Mouse (Mus musculus) T-helper 17 cell (primary cell): ENCODE measurements around the gene Lman2l.

Experiments
- in situ Hi-C, 2 experiments: fragments of 300-600 bp; cut with MboI, MseI; formaldehyde crosslinking; loops; 1 replicate in 1 of 2; 2 replicates in 1 of 2; pipeline ENCODE4 v1.15.1; 2025; ENCODE audit warnings: high pct_unique_total_duplicates in 2 of 2

Lman2l gene

DNA sequence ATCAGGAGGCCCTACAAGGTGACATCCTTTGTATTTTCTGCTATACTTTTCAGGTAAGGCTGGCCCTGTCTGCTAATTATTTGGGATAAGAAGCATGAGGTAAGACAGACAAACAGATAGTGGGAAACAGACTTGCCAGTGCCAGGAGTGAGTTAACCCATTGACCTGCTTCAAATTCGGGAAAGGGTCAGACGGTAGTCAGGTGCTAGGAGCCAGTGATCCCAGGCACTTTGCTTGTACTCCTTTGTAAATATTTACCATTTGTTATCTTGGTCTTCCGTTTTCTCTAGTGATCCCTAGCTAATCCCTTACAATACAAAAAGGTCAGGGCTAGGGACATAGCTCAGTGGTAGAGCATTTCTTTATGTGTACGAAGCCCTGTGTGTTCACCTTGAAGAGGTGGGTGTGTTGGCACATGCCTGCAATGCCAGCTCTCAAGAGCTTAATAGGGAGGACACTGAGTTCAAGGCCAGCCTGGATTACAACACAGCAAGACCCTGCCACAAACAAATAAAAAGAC, 20.6 kb upstream of the Lman2l start:
- in situ Hi-C loops, result no loop called here

DNA sequence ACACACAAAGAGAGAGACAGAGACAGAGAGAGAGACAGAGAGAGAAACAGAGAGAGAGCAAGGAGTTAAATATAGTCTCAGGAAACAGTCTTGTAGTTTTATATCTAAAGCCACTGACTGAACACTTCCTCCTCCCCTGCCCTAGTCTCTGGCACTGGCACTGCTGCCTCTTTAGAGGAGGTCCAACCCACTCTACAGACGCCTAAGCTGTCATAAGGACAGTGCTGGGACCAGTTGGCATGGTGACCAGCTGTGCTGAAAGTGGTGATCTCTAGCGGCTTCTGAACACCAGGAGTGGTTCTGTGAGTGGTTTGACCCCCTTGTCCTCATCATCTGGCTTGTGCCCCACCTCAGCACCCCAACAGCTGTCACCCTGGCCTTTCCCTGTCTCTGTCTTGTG, 16.8 kb upstream of the Lman2l start:
- in situ Hi-C loops, result no loop called here

DNA sequence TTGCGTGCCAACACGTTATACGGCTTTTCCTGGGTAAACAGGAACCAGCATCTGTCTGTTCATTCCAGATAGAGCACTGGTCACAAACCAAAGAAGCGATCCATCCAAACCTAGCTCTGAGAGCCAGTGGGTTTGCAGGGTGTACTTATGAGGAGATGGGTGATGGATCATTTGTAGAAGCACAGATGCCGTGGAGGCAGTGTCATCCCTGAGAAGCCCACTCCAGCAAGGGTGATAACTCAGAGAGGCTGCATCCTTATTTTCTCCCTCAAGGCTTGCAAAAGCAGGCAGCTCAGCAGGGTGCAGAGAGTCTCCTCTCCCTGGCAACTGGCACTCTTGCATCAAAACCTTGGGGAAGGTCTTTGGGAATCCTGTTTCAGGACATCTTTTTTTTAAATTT, 13.1 kb upstream of the Lman2l start:
- in situ Hi-C loops, result no loop called here

DNA sequence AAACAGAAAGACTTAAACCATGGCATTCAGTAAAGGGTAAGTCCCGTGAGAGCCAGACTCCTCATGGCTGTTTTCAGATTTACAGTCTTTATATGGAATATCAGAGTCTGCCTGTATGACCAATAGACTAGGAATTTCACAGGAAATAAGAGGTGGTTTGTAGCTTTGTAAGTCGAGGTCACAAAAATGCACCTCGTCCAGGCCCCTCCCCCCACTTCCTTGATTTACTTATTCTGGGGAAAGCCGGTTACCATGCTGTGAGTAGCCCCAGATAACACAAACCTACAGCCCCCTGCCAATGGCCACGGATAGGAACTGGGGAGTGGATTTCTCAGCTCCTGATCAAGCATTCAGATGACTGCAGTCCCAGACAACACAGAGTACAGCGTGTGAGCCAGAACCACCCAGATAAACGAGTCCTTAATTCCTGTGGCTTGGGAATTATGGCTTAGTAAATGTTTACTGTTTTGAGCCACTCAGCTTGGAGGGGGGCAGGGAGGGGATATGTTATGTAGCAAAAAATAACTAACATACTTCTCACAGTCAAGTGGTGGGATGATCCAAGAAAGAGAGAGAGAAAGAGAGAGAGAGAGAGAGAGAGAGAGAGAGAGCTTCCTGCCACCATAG, 12.4 kb upstream of the Lman2l start:
- in situ Hi-C loops, result no loop called here

DNA sequence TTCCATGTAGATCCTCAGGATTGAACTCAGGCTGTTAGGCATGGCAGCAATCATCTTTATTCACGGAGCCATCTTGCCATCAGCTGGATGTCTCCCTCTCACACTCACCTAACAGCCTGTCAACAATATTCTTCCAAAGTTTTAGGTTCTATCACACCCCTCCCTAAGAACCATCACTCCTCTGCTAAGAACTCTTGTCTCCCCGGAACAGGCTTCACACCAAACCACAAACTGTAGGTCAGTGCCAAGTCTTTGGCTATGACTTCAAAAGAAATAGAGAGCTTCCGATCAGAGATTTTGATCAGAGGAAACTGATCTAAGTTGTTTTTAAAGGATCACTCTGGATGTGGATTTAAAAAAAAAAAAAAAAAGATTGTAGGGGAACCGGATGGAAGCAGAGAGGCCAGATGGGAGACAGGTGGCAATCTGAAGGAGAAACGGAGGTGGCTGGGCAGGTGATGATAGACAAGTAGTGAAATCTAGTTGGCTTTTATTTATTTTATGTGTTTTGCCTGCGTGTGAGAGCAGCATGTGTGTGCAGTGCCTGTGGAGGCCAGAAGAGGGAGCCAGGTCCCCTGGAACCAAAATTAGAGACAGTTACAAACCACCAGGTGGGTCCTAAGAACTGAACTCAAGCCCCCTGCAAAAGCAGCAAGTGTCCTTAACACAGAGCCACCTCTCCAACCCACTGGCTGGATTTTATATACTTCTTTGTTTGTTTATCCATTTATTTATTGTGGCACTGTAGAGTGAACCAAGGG, 9.2 kb upstream of the Lman2l start:
- in situ Hi-C loops, result no loop called here

DNA sequence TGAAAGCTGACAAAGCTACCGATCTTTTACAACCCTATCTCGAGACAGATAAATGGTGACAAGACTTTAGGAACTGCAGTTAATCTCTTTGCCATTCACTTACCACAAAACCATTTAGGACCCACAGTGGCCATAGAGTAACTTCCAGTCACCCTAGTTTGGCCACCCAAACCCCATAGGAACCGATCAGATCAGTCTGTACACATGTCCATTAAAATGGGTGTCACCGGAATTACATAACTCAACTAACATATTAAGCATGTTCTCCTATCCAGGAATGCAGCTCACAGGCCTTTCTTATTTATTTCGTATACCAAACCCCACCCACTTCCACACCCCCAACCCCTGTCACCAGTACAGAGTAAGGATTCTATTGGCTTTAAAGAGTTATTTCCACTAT, 1.8 kb upstream of the Lman2l start:
- in situ Hi-C loops, result no loop called here

DNA sequence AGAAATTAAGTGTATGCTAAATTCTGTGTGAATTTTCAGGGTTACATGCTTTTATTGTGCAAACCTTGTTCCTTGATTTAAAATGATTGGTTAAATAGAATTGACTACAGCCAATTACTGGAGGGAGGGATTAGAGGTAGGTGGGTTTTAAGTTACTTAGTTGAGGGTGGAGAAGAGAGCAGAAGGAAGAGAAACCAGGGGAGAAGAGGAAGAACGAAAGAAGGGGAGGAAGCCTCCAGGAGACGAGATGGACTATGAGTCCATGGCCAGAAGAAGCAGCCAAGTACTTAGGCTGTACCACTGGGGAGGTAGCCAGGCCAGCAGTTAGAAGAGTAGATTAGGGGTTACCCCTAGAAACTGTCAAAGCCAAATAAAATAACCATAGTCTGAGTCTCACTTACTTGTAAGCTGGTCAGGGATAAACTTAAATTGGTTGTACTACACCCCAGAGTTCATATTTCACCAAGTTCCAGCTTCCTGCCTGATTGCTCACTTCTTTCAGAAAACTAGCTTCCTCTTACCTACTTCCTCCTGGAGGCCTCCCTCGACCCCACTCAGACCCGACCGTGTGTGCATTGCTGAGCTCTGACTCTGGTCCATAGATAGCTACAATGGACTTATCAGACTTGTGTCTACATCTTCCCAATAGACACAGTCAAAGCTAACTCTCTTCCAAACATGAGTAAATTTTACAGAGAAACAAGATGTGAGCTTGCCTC, 1.2 kb upstream of the Lman2l start:
- in situ Hi-C loops, result no loop called here

DNA sequence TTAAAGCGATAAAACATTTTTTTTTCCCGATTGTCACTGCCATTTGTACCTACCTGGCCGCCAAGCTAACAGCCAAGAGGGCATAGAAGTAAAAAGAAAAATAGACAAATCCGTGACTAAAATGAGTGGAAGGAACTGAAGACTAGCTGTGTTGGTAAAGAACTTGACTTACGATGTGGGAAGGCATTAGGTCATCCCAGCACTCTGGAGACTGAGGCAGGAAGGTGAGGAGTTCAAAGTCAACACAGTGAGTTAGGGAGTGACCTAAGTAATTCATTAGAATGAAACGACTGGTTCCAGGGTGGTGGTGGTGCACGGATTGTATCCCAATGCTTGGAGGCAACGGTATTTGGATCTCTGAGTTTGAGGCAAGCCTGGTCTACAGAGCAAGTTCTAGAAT, 437 bp upstream of the Lman2l start:
- in situ Hi-C loops, result no loop called here

DNA sequence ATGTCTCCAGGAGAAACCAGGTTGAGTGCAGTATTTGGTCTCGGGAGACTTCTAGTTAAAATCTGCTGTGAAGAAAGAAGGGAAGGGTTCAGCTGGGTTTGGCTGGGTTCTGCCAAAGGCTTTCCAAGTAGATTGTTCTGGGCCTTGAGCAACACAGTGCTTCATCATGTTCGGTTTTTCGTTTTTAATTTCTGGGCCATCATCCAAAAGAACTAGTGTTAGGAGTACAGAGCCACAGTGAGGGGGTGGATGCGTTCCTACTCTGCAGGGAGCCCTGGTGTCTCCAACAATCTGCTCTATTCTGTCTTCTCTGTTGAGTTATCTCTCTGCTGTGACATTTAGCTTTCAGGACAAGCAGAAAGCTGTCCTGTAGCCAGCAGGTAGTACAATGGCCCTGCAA, 4.0 kb downstream of the Lman2l start:
- in situ Hi-C loops, result no loop called here

DNA sequence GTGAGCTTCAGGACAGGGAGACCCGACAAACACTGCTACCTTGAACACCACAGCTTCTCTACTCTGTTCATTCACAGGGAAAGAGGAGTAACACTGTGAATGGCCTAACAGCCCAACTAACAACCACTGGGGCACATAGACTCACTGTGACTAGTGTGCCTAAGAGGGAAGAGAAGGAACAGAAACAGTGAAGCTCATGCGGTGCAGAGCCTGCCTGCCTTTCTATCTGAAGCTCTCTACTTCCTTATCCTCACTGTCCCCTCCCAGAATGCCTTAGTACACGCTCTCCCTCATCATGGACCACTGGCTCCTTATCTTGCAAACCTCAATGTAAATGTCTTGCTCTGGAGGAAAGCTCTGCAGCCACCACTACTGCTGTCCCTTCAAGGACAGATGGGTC, 7.8 kb downstream of the Lman2l start:
- in situ Hi-C loops, result no loop called here

DNA sequence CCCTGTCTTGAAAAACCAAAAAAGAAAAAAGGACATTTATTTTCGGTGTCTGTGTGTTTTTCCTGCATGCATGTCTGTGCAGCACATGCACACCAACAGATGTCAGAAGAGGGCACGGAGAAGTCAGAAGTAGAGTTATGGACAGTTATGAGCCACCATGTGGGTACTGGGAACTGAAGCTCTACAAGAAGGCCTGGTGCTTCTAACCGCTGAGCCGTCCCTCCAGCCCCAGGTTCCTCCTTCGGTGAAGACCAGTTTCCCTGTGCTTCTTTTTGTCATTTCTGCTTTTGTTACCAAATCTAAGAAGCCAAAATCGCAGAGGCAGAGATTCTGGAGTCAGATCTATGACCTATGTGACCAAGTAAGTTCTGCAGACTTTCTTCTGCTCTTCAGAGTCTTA, 8.6 kb downstream of the Lman2l start:
- in situ Hi-C loops, result no loop called here

DNA sequence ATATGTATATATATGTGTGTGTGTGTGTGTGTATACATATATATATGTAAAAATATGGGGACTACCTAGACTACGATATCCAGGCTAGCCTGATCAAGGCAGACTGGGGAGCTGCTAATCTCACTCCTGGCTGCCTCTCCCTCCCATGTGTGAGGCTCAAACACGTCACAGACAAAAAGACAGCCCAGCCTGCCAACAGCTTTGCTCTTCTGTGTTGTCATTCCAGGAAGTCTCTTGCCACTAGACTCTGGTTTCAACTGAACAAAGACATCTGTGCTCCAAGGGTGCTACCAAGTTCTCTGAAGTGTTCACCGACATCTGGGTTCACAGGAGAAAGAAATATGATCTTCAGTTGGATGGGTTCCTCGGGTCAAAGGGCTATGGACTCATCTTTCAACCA, 10.0 kb downstream of the Lman2l start:
- in situ Hi-C loops, result no loop called here

DNA sequence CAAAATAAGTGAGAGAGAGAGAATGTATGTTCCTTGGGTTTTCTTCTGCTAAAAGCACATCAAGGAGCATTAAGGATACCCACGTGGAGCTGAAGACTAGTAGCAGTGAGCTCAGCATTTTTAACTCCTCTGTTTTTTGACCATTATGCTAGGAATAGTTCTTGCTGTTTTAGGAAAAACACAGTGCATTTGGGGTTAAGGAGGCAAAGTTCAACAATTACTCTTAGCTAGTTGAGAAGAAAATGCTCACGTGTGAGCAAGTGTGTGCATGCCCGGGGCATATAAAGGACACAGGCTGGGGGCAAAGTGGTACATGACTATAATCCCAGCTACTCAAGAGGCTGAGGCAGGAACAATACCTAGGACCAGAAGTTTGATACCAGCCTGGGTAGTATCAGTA, 11.5 kb downstream of the Lman2l start:
- in situ Hi-C loops, result no loop called here

DNA sequence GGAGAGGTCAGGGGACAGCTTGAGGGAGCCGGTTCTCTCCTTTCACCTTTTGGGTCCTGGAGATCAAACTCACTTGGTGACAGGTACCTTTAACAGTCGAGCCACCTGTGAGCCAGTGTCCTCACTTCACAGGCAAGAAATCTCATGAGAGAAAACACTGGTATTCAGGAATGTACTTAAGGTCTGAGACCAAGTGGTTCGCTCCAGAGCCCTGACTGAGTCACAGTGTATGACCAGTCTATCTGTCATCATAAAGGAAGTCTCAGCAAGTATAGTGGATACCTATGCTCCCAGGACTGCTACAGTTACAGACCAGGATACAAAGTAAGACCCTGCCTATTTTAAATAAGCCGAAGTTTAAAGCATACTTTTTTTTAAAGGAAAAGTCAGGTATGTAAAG, 12.1 kb downstream of the Lman2l start:
- in situ Hi-C loops, result no loop called here

DNA sequence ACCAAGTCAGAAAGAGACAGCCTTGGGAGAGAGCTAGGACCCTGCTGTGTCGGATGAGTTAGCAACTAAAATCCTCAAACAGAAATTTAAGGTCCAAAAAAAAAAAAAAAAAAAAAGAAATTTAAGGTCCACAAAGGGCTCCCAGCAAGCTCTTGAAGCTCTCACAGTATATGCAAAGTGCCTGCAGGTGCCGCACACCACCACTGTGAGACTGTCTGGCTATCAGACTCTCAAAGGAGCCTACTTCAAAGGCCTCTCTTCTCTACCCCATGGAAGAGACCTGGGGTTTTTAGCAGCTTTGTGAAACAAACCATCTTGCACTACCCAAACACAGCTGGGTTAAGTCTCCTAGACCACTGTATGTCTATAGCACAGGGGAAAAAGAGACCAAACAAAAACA, 15.6 kb downstream of the Lman2l start:
- in situ Hi-C loops, result no loop called here

DNA sequence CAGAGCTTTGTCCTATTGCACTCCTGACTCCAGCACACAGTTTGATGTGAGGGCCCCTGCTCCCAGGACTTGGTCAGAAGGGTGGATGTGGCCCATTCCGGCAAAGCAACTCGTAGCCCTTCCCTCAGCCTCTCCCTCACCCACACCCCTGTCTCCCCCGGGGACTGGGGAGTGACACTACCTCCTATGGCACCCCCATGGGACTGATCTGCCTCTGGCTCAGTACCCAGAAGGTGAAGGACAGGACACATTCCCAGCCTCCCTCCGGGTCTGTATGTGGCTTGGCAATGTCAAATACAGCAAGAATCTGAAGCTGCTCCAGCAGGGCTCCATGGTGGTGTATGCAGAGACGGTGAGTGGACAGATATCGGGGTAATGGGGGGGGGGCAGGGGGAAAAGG, 40.5 kb downstream of the Lman2l start:
- in situ Hi-C loops, result no loop called here

DNA sequence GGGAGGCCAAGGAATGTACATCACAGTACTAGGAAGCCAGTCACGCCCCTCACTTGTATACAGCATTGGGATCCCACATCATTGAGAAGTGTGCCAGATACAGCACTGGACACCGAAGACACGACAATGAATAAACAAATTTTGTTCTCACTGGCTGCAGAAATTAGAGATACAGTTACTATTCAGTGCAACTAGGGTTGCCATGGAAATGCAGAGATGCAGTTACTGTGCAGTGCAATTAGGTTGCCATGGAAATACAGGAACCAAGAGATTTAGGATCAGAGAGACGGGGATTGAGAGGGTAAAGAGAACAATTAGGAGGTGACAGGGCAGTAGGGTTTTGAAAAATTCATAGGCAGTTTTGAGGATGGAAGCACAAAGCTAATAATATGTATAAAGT, 43.6 kb downstream of the Lman2l start:
- in situ Hi-C loops, result no loop called here

DNA sequence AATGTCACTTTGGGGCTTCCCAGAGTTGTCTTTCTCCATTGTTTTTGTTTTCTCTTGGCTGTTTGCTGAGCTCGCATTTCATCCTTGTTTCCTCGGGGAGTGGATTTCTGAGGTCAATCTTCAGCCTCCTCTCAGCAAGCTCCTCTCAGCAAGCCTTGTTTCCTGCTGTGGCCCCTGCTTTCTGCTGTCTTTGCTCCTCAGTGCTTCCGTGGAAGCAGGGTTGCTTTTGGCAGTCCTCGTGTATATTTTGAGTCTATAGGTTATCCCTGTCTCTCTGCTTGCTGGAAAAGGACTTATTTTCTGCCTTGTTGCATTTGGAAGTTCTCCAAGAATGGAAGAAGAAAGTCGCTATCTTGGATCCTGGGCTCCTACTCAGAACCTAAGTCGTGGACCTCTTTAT, 48.0 kb downstream of the Lman2l start:
- in situ Hi-C loops, result no loop called here

DNA sequence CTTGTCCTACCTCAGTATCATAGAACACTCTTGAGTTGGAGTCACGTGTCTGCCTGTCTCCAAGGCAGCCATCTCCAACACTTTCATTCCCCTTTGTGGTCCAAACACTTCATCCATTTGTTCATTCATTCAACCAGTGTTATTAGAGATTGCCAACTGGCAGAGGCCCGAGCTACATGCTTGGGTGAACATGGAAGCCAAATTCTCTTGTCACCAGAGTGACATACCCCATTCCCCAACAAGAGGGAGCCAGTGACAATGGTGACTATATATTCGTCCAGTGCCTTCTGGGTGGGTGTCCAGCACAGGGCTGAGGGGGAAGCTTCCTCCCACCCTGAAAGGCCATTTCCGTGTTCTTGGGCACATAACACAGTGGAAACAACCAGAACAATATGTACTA, 65.5 kb downstream of the Lman2l start:
- in situ Hi-C loops, result no loop called here

DNA sequence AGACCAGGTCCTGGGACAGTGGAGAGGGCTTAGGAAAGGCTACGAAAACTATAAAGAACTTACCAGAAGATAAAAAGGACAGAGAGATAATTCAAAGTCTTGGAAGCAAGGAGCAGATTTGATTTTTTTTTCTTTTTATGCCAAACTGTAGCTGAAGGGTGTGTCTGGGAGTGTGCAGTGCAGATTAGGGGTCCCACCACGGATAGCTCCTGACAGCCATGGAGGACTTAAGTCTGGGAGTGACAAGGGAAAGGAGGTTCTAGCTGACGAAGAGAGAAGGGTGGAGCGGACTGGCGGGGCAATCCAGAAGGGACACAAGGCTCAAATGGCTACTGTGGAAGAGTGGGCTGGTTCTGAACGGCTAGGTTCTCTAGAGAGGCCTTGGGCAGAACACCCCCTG, 66.2 kb downstream of the Lman2l start:
- in situ Hi-C loops, result no loop called here

DNA sequence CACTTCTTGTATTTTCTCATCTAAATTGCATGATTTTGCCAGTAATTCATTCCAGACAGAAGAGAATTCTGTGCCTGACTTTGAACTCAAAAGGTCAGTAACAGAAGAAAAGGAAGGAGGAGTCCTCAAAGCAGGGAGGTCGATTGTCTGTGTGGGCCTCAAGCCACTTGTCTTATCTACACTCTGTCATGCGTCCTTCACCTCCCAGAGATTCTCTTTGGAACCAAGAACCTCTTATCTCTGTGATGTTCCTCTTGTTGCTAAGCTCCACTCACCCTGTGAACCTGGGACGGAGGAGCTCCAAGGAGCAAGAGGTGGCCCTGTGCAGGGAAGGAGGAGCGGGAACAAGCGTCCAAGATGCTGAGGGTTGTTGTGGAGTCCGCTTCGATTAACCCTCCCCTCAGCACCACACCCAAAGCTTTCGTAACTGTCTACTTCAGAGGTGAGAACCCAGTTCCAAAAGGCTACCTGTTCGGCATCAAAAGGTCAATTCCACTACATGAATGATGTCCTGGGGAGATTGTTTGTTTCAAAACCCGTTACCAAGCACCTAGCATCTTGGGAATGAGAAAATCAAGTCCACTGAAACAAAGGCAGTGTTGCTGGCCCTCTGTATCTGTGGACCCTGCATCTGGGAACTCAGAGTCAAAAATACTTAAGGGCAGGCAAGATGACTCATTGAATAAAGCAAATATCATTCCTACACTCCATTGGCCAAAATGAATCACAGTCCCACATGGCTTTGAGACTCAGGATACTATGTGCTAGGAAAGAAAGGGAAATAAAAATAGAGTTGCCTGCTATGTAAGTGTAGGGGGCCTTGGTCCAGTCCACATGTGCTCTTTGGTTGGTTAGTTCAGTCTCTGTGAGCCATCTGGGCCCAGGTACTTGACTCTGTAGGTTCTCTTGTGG, 72.9 kb downstream of the Lman2l start, which contains the start of gene Fer1l5:
Fer1l5 (plus strand) TSS at position 358 of the 912 bp plus-strand sequence.
- in situ Hi-C loops, result no loop called here

DNA sequence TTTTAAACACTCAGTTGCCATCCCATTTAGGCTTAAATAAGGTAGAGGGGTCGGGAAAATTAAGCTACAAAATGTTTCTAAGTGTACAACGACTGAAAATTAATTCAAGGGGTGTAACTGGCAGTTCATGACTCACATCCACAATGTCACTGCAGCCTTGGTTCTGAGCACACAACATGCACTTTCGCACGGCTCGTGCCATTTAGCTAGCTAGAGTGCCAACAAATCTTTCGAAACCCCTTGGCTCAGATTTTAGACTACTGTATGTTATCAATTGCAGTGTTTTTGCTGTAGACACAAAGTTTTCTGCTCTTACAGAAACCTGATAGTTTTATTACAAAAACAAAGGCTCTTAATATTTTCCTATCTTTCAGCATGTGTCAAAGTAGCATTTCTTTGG, 74.2 kb downstream of the Lman2l start:
- in situ Hi-C loops, result no loop called here
